Mouse (Mus musculus) layer of hippocampus, adult 9-10 months (tissue): ENCODE results near the gene Maml3.

Experiments used
- DNase-seq: peaks from one replicate; pipeline ENCODE4 v3.0.0; 2022; ENCODE audit warnings: low spot score

Maml3 gene

DNA sequence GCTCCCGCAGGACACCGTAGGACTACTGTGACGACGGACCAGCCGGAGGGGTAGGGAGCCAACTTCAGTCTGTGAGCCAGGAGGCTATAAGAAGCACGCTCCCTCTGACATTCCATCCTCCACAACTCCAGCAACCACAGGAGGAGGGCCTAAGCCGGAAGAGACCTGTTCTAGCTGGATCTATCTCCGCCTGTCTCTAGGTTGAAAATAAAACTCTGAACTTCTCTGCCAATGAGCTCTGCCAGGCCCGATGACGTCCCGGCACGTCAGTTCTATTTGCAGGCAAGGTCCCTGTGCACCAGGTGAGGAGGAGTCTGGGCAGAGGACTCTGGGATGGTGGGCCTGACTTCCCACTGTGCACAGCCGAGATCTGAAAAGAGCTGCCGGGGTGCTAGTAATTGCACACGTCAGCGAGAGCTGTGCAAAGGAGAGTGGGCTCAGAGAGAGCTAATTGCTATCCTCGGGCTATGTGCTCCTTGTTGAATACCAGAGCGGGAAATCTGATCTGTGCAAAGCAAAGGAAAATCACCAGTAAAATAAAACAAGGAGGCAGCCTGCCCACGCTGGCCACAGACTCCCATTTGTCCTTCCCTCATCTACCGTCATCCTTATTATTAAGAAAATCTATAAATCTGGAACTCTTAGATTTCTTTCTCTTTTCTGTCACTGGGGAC is 58.7 kb downstream of the Maml3 start:
- no peak for DNase-seq

DNA sequence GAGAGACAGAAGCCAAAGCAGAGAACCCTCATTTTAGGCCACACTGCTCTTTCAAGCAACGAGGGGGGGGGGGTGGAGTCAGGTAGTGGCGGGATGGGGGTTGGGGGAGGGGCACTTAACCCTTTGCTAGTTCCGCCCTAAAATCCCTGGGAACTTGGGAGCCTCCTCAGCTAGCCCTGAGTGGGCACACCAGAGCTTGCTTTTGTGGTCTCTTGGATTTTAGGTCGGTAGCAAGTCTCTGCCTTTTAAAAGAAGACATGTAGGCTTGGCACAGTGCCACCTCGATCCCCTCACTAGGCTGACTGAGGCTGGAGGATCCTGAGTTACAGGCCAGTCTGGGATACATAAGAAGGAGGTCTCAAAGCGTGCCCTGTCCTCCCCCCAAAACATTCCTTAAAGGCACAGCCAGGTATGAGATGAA is 59.6 kb downstream of the Maml3 start:
- no peak for DNase-seq

DNA sequence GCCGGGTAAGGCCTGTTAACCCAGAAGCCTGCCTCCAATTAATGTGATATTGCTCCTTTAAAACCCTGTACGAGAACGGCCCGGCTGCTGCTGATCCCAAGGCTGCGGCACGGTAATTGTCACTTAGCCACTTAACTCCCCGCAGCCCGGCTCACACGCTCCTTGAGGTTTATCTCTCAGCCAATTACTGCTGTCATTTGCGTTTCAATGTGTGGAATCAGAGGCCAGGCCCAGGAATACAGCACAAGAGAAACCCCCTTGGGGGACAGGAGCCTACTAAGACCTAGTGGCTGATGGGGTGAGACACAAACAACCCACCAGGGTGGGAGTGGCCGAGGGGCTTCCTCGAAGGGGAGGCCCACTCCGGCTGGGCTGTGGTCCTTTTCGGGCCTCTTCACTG is 60.2 kb downstream of the Maml3 start:
- DNase-seq: no peak

DNA sequence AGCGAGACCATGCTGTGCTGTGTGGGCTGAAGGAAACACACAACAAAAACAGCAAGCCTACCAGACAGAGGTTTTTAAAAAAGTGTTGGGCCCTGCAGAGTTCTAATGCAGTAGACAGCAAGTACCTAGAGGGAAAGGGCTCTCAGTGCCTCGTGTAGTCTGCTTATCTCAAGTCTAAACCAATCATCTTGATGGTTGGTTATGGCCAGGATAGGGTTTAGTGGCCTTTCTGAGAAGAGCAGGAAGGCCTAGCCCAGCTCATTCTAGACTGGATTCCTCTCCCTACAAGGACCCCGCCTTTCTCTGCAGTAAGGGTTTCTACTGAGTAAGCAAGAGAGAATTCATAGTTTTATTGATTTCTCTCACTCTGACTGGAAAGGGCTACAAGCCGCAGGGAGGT is 61.0 kb downstream of the Maml3 start:
- DNase-seq: no peak

DNA sequence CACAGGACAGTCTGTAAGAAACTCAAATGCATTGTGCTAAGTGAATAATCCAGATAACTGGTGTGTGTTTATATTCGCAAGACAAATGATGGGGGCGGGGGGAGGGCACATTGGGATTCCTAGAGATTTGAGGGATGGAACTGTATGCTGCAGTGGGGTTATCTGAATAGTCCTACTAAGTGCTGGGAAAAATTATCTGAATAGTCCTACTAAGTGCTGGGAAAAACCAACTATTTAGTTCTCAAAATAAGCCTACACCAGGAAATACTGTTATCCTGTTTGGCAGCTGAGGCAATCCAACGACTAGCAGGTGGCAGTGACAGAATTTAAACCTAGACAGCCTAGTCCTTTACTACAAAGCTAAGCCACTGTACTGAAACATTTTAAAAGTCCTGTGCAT is 62.2 kb downstream of the Maml3 start:
- DNase-seq: no peak

DNA sequence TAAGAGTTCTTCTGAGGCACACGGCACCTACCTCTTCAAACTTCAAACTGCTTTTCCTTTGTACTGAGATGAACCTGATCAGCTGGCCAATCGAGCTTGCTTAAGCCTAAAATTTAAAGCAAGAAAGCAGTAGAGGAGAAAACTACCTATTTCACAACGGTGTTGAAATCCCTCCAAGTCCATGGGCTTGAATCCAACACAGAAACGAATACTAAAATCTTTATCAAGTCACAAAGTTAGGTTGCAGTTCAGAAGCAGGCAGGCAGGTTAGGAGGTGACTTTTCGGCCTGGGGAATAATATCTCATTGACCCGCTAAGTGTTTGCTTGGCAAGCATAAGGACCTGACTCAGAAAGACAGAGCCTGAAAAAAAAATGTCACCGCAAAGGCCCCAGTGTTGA is 64.9 kb downstream of the Maml3 start:
- no peak for DNase-seq

DNA sequence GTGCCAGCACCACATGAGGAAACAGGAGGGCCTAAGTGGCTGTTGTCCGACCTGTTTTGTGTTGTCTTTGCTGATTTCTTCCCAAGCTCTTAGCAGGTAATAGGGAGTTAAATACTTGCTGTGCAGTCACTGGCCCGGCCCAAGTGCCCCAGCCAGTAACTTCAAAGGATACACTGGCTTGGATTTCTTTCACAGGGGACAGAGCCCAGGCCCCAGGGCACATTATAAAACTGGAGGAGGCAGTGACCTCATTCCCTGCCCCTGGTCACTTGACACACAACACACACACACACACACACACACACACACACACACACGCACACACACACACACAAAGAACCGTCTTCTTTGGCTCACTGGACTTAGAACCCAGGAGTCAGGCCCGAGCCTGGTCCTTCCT is 67.6 kb downstream of the Maml3 start:
- DNase-seq: no peak

DNA sequence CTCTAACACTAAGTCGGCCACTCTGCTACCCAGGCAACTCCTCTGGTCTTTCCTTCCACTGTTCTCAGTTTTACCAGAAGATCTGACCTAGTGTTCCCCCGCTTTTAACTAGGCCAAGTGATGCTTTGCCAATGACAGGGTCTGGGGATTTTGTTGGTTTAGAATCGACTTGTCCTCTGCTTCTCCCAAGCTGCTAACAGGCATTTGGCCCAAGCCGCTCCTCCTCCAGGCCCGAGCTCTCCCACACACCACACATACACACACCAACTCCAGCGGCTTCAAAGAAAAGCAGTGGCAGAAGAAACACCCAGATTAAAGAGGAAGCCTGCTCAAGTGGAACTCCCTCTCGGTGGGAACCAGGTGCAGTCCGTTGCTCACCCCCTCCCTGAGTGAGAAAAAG is 69.5 kb downstream of the Maml3 start:
- DNase-seq: no peak

DNA sequence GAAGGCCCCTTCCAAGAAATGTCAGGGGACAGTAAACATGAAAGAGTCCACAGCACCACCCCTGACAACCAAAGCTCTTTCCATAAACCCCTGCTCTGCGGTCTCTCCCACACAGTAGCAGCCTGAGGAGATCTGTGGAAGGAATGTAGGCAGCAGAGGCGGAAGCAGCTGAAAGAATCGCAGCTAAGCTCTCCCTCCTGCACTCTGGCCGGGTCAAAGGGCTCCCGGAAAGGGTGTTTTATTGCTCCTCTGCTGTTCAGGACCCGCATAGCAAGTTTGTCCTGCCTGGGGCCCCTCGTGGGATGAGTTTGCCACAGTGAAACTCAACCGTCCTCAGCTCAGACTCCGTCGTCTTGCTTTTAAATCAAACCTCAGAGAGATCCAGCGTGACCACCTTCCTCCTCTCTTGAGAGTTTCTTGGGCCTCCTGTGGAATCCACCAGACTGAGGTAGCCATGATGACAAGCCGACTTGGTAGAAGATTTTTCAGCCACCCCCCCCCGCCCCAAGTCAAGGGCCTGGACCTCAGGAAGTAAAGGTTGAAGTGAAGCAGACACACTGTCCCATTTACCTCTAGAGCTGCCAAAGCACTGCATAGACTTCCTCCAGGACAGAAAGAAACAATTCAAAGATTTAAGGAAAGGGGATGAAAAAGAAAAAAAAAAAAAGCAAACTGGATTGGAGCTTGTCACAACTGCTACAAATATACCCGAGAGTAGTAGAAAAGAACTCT is 70.9 kb downstream of the Maml3 start:
- DNase-seq: no peak

DNA sequence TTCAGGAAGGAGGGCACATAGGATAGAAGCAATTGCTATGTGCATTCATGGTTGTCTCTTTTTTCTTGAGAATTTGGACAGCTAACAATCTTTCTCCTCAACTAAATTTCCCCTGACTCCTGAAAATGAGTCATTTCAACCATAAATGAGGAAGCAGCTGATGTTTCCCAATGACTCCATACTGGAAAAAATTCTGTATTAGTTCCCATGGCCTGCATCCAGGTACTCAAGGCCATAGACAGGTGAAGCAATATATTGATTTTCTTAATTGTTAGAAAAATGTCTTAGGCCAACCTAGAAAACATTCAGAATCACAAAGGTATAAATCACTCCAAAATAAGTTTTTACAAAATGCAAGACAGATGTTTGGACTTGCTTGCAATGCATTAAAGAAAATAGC is 73.5 kb downstream of the Maml3 start:
- no peak for DNase-seq

DNA sequence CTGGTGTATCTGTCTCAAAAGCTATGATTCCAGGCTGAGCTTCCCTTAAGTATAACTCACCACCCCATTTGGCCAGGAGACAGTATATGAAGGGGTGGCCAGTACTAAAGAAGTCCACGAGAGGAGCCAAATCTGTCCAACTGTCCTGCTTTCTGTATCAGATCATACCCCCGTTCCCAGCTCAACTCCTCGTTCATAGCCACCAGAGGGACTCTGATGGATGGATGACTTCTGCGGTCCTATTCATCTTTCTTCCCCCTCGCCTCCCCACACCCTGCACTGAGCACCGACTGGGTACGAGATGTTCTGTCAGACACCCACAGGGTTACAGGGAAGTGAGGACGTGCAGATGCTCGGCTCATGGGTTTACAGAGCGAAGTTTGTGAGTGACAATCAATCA is 74.8 kb downstream of the Maml3 start:
- no peak for DNase-seq

DNA sequence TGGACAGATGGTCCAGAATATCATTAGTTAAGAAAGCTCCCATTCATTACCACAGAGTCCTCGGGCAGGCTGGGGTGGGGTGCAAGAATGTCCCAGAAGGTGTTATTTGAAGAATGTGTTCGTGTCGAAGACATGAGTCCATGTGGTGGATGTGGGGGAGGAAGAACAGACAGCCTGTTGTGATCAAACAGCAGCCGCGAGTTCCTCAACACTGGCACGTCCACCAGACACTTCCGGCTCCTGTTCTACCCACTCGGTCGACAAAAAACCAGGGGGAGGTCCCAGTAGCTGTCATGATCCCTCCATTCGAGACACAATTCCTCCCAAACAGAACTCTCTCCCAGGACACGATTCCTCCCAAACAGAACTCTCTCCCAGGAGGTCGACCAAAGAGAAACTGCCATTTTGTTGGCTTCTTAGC is 75.2 kb downstream of the Maml3 start:
- DNase-seq: no peak

DNA sequence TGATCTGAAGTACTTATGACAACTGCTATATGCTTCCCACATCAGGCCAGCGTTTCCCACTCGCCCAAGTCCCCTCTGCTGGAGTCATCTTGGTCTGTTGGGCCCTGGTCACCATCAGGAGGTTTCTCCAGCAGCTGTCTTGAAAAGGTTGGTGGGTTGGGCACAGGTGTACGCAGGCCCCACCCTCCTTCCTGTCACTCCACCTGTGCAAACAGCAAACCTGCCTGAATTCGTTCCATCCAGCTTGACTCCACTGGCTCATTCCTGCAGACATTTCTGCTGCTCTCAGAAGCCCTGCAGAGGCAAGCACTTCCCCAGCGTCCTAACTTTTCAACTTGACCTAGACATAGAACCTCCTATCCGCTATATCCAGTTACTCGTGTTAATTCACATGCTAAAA is 76.9 kb downstream of the Maml3 start:
- DNase-seq: no peak

DNA sequence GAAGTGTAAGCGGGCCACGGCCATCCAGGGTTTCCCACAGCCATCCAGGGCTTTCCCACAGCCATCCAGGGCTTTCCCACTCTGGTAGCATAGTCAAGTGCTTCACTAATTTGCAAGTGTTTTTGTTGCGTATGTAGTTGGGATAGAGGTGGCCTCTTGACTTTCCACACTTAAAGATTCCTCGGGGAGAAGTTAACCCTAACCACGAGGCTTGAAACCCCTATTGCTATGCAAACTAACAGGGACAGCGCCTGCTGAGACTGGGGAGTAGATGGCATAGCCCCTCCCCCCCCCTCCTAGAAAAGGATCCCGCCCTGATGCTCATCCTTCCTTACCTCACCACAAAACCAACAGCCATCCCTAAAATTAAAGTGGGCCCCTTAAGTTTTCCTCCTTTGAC is 82.4 kb downstream of the Maml3 start:
- DNase-seq: no peak

DNA sequence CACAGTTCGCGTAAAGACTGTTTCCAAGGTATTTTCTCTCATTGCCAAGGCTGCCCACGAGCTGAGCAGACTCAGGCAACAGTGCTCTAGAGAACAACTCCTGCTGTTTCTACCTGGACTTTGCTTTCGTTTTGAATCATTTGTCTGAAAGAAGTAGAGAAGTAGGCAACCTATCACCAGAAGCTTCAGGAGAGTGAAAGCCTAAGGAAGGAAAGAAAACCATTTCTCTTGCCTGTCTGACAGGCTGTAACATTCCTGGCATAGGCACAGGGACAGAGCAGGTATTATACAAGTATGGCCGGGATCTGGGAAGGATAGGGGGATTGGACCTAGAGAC is 86.8 kb downstream of the Maml3 start:
- DNase-seq: no peak

DNA sequence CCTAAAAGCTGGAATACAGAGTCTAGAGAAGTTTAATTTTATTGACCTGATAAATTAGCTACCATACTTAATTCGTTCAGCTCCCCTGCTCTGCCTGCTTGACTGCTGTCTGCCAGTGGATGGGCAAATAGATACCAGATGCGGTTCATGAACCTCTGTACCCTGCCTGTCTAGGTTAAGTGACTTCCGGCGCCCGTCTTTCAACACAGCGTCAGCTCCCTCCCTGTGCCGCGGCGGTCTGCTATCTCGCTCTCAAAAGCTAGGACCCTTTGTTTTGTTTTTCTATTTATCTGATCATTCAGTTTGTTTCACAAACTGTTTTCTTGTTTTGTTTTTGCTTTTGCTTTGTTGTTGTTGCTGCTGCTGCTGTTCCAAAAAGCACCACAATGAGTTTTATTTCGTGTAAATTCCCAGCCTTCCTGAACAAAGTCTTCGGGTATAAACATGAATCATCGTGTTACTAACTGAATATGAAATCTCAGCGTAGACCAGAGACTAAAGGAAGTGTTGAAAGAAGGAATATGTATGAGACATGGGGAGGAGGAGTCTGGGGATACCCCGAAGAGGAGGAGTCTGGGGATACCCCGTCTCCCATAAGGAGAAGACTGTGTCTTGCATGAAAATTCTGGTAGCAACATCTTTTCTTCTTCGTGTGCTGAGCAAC is 87.3 kb downstream of the Maml3 start:
- DNase-seq: no peak

DNA sequence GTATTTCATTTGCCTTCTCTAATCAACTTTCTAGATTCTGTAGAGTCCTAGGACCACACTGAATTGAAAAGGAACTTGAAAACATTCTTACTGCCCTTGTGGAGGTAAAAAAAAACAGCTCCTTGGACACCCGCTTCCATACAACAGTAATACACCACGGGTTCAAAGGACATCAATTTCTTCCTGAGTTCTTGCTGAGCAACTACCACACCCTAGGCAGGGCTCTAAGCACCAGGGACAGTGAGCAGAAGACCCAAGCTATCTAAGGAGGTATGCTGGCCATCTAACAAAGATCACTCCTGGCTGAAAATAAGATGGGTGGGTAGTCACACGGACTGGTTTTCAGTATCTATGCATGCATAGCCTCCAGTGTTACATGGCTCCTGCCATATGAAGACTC is 88.7 kb downstream of the Maml3 start:
- DNase-seq: no peak

DNA sequence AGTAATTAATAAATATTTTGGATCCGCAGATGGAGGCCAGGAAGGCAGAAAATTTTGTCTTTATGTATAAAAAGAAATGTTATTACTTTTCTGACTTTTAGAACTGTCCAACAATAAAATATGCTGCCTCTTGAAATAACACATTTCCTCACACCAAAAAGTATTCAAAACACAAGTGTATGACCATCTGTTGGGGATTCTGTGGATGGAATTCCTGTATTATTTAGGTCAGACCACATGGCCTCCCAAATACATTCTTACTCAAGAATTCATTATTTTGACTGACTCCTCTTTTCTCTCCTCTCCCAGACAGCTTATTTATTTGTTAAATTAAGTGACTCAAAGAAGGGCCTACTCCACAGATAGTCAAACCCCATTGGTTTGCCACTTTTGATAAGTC is 89.3 kb downstream of the Maml3 start:
- DNase-seq: no peak

DNA sequence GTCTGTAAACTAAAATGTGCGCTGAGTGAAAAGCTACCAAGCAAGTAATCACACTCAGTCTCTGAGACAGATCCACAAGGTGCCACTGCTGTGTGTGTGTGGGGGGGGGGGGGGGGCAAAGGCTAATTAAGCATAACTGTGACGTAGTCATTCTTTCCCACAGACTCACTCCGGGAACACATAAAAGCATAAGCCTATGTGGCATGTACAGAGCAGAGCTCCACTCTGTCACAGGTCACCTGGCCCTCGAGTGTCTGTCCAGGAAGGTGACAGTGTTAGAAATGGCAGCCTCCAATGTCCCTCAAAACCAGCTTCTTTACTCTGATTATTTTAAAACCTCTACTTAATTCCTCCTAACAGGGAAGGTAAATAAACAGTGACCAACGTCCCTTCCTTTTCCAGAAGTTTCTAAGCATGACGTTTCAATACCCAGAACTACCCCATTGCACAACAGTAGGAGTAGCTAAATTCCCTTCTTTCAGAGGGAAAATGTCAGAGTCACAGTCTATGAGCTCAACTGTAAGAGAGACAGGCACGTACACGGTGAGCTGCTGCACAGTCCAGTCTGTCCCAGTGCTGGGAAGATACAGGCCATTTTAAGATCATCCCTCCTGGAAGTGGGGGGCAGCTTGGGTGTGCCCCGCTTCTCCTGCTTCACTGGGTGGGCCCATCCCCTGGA is 93.7 kb downstream of the Maml3 start:
- DNase-seq: no peak

DNA sequence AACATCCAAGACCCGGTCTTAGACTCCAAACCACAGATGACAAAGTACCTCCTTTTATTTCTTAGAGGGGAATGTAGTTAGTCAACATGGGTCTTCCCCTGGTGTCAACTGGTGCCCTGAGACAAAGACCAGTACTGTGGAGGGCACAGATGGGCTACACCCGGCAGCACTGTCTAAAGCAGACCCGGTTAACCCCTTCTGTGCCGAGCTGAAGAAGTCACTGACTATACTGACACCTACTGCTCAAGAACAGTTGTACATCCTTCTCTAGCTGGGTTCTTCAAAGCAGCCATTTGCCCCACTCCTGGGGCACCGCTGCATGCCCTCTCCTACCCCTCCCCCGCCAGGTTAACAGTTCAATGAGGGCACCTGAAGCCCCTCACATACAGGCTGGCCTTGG is 95.6 kb downstream of the Maml3 start:
- no peak for DNase-seq

DNA sequence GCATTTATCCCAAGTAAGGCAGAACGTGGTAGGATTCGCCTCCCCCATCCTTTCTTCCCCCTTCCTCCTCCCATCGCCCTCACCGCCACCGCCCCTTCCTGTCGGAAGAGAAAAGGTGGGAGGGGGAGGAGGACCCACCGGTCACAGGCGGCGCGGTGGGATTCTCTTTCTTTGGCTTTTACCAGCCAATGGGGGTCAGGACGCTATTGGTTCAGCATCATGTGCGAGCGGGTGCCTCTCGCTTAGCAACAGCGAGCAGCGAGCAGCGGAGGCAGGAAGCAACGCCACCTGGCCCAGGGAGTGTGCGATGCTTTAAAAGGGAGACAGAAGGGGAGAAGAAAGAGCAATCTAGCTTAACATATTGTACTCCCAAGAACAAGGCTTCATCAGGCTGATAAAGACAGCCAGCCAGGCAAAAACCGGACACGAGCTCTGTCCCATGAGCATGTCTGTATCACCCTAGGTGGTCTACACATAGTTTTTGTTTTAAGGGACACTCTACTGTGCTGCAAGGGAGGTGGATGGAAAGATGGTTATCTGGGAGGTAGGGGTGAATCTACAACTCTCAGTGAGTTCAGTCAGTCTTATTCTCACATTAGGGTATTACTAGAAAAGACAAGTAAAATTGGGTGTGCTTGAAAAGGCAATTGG is 97.1 kb downstream of the Maml3 start:
- no peak for DNase-seq

DNA sequence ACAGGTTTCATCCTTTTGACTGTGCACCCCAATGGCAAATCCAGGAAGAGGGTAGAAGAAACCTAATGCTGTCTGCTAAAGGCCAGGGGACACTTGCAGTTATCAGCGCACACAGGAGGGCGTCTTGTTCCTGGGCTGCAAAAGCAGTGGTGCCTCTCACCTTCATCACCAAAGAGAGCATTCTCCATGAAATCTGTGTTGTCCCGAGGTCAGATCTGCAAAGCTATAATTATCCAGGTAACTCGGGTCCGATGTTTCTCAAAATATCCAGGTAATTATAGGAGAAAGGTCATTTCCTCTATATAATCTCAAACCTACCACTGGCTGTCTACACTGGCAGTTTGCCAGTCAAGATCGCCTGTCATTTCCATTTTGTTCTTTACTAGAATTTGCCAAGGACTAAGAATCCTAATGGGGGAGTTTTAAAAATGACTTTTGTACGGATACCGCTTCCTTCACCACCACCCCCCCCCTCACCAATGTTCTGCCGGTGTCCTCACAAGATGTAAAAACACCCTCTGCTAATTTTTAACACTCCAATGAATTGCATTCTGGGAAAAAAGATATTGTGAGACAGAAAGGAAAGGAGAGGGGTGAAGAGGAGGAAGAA is 98.0 kb downstream of the Maml3 start:
- no peak for DNase-seq
